Mouse (Mus musculus): ENCODE results near the gene Rpl13. TPM values are rescaled to one million over a fixed set of nuclear protein-coding genes. Genes with fewer than 3 reads are reported as not detected.
"Not testable (repeated sequence)": the region's sequence is repeated elsewhere in the genome, so short reads cannot be mapped to it uniquely, and the experiment has no call there.

The Rpl13 gene
- 100 to 1,000 TPM; 350 to 359 TPM for total RNA-seq (2021)

DNA sequence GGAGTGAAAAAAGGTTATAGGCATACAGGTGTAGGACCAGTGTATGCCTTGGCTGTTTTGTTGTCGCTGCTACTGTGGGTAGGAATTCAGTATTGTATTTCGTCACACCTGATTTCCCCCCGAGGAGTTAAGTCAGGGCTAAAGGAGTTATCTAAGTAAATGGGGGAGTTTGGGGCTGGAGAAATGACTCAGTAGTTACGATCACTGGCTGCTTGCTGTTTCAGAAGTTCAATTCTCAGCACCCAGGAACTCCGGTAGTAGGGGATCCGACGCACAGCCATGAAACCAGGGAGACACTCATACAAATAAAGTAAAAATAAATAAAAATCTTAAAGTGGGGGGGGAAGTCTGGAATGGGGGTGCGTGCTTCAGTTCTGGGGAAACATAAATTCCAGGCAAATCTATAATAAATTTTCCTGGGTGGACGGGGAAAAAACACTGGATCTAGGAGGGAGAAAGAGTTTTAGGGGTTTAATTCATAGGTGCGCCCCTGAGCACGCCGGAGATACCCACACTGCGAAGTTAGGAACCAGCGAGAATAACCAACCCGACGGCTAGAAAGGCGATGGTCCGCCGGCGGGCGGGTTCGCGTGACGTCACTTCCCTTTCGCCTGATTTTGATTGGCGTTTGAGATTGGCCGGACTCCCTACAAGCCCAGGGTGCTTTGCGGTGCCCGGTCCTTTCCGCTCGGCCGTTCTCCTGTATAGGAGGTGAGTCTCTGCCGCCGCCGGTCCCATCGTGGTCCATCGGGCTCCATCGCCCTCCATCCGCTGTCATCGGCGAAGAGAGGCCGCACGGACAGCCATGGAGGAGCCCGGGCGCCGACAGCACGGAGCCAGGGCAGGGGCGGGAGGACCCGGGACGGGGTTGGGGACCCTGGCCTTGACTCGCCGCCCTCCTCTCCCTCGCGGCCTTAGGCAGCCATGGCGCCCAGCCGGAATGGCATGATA lies at the start of gene Rpl13:
Gene Rpl13 (plus strand): TSS at position 616 of the 951 bp plus-strand sequence.
- peak; percentile 98 to 99 for DNase-seq (ENCODE audit: low spot score in 2 of 2)
- intact Hi-C loops (cut with DNase I) = loop anchor here (2.0 kb wide), 3 partner anchors 37 to 195 kb away; partner anchors contain the start of gene Ankrd11

DNA sequence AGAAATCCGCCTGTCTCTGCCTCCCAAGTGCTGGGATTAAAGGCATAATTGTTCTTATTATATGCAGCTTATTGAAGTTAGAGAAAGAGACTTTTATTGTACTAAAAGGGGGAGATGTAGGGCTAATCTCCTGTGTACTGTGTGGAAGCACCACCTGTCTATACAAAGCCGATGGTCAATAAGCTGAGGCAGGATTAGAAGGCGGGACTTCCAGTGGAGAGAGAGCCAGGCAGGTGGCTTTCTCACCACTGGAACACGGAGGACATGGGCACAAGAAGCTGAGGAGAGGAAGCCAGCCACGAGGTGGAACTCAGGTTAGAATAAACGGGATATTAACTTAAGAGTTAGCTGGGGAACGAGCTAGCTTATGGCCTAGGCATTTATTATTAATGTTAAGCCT lies 39.4 kb upstream of the Rpl13 start, which contains the start of gene Spg7:
Gene Spg7 (plus strand): TSS at position 222 of the 400 bp plus-strand sequence.
- no peak for DNase-seq (ENCODE audit: low spot score in 2 of 2)
- intact Hi-C loops (cut with DNase I) = loop anchor here (10.0 kb wide), 1 partner anchor 448 kb away; the partner anchor contains the start of genes Galns and Trappc2l

DNA sequence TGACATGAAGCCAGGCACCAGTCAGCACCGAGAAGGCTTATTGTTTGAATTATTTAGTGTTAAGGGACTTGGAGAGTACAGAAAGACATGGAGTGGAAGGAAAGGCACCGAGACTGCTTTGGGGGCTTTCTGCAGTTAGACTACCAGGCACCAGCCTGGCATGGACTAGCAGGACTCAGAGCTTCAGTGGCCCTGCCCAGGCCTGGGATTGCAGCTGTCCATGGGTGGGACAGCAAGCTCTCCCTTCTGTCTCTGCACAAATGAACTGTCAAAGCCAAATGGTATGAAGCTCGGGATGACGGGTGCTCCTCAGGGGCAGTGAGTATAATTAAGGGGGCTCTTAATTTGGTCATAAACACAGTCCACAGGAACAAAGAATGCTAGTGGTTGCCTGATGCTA lies 38.1 kb upstream of the Rpl13 start:
- intact Hi-C loops (cut with DNase I) = loop anchor here (2.0 to 10.0 kb wide), 2 partner anchors 39 to 449 kb away; partner anchors contain the start of genes Galns, Rpl13 and Trappc2l
- no peak for DNase-seq (ENCODE audit: low spot score in 2 of 2)

DNA sequence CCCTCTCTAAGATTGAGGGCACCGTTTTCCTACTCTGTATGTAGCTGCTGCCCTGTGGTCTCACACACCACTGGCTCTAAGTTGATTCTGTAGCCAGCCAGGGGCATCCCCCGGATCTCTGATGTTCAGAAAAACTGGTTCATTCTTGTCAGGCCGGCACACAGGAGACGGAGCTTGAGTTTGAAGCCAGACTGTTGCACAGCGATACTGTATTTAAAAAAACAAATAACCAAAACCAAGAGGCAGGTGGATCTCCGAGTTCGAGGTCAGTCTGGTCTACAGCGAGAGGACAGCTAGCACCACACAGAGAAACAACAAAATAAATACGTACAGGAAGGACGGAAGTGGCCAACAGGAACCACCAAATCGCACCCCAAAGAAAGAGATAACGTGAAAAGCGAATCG lies 37.3 kb upstream of the Rpl13 start:
- DNase-seq (ENCODE audit: low spot score in 2 of 2) = no peak

DNA sequence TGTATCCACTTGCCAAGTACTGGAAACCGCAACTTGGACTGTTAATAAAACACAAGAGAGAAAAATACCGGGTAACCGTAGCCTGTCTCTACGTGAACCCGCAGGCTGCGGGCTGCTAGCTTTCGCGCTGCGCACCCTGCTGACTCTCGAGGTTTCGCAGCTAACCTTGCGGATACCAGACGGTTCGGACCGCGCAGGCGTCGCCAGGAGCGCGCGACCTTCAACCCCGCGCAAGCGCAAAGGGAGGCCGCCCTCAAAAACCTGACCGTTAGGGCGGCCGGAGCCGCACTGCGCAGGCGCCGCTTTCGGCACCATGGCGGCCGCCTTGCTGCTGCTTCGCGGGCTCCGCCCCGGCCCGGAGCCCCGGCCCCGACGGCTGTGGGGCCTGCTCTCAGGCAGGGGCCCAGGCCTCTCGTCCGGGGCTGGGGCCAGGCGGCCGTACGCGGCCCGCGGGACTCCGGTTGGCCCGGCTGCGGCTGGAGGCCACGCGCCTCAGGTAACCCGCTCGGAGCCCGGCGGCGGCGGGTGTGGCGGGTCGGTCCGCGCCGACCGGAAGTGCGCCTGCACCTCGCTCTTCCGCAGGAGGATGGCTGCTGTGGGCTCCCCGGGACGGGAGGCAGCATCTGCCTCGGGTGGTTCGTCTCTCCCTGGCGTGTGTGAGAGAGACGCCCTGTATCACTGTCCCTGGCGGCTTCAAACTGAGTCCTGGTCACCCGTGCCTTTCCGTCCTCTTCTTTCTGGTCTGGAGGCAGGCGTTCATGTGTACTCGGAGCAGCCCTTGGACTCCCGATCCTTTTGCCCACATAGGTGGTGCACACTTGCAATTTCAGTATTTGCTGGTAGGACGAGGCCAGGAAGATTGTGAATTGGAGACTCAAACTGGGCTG lies 36.7 kb upstream of the Rpl13 start:
- peak; percentile 97 for DNase-seq (ENCODE audit: low spot score in 2 of 2)
- intact Hi-C loops (cut with DNase I) = loop anchor here (1.0 to 10.0 kb wide), 4 partner anchors 23 to 451 kb away; partner anchors contain the start of genes Ankrd11, Galns, Rpl13 and Trappc2l

More for the DNA sequence above, 37.3 kb upstream of the Rpl13 start:
- intact Hi-C loops (cut with DNase I) = loop anchor here (1.0 to 10.0 kb wide), 4 partner anchors 23 to 450 kb away; partner anchors contain the start of genes Ankrd11, Galns, Rpl13 and Trappc2l

DNA sequence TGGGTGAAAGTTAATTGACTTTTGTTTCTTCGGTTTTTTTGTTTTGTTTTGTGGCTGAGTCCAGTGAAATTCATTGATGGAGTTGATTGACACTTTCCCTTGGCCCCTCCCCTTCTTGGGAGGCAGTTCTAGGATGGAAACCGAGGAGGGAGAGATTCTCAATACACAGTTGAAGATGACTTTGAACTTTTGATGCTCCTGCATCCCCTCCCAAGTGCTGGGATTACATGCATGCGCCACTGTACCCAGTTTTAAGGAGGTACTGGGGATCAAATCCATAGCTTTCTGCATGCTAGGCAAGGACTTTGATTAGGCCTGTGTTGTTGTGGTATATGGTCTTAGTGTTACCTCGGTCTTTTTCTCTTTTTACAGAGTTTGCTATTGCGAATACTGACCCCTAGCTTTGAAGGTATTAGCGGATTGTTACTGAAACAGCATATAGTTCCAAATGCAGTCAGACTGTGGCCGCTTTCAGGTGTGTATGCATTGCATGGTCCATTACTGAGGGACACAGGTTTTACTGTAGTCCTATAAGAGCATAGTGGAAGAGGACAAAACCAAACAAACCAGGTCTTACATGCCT lies 36.0 kb upstream of the Rpl13 start:
- intact Hi-C loops (cut with DNase I) = loop anchor here (10.0 kb wide), 1 partner anchor 451 kb away; the partner anchor contains the start of genes Galns and Trappc2l

DNA sequence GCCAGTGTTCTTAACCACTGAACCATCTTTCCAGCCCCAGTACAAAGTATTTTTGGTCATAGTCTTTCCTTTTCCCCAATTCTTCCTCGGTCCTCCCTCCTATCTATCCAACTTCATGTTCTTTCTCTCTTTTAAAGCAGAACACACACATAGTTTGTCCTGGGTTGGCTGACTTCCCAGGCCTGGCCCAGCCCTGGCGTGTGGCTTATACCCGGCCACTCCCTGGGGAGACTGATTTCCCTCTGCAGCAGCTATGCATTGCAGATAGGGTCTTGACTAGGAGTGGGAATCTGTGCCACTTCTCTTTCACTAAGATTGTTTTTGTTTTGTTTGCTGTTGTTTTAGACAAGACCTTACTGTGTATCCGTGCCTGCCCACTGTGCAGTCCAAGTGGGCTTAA lies 31.0 kb upstream of the Rpl13 start:
- no peak for DNase-seq (ENCODE audit: low spot score in 2 of 2)
- intact Hi-C loops (cut with DNase I) = no loop called here

More for the DNA sequence above, 36.0 kb upstream of the Rpl13 start:
- DNase-seq (ENCODE audit: low spot score in 2 of 2) = no peak

DNA sequence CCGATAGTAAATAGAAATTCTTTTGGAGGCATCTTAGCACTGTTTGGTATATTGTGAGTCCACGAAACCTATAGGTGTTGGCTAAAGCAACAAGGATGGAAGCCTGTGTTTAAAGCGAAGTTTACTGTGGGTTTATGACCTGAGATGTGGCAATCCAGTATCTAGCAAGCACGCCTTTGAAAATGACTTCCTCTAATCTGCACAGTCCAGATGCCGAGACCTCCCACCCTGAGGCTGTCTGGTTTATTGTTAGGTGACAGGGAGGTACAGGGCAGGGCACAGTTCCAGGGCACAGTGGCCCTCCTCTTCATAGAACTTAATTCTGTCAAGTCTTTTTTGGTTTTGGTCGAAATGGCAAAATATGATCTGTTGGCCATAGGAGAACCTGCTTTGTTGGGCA lies 24.9 kb upstream of the Rpl13 start:
- intact Hi-C loops (cut with DNase I) = no loop called here
- DNase-seq (ENCODE audit: low spot score in 2 of 2) = no peak

DNA sequence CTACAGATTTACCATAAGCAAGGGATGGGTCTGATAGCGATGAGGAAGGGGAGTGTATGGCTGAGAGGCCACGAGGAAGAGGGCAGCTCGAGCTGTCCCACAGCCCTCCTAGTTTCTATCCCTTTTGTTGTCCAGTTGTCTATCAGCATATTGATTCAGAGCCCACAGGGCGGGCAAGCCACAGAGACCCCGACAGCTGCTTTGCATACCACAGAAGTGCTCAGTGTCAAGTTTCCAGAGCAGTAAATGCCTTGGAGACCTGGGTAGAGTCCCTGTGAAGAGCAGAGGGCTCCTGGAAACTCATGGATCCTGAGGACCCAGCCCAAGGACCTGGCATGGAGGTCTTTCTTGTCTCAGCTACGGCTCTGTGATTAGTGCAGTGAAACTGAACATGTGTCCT lies 19.2 kb upstream of the Rpl13 start:
- intact Hi-C loops (cut with DNase I) = no loop called here
- no peak for DNase-seq (ENCODE audit: low spot score in 2 of 2)

DNA sequence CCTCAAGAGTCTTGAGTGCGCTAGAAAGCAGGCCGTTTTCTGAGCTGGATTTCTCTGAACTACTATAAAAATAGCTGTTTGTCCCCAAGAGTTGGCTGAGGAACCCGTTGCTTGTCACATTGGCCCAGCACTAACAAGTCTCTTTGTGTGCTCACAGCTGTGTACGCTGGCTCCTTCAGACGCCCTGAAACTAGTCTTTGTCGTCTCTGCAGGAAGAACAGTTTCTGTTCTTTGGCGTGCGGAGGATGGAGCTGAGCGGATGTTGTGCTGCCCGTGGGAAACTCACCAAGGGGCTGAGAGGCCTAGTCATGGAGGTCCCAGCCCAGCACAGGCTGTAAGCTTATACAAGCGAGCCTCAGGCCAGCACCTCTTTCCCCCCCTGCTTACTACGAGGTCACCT lies 18.5 kb upstream of the Rpl13 start:
- peak; percentile 39 to 69 for DNase-seq (ENCODE audit: low spot score in 2 of 2)
- intact Hi-C loops (cut with DNase I) = no loop called here

DNA sequence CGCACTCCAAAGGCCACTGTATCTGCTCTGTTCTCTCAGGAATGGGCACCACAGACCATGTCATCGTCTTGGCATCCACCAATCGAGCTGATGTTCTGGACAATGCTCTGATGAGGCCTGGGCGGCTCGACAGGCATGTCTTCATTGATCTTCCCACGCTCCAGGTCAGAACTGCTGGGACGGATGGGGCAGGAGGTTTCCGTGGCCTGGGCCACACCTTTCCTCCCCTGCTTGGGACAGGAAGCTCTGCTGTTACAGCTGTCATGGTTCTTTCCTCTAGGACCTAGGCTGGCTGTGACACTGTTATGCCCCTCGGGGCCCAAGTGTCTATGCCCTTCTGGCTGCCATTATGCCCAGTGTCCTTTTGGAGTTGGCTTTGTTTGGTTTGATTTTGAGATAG lies 14.9 kb upstream of the Rpl13 start:
- DNase-seq (ENCODE audit: low spot score in 2 of 2) = no peak
- intact Hi-C loops (cut with DNase I) = no loop called here

DNA sequence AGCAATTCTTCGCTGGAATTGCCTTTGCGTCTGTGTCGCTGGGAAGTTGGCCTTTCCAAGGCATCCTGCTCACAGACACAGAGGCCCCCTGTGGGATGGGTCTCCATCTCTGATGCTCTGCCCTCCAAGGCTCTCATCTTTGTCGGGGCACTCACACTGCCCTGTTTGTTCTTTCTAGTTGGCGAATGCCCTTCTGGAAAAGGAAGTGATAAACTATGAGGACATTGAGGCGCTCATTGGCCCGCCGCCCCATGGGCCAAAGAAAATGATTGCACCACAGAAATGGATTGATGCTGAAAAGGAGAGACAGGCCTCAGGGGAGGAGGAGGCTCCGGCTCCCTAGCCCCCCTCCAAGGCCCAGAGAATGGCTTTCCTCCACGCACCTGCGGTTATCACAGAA lies 4.9 kb upstream of the Rpl13 start:
- intact Hi-C loops (cut with DNase I) = no loop called here
- peak in 1 of 2 experiments; percentile 43 for DNase-seq (ENCODE audit: low spot score in 2 of 2)

DNA sequence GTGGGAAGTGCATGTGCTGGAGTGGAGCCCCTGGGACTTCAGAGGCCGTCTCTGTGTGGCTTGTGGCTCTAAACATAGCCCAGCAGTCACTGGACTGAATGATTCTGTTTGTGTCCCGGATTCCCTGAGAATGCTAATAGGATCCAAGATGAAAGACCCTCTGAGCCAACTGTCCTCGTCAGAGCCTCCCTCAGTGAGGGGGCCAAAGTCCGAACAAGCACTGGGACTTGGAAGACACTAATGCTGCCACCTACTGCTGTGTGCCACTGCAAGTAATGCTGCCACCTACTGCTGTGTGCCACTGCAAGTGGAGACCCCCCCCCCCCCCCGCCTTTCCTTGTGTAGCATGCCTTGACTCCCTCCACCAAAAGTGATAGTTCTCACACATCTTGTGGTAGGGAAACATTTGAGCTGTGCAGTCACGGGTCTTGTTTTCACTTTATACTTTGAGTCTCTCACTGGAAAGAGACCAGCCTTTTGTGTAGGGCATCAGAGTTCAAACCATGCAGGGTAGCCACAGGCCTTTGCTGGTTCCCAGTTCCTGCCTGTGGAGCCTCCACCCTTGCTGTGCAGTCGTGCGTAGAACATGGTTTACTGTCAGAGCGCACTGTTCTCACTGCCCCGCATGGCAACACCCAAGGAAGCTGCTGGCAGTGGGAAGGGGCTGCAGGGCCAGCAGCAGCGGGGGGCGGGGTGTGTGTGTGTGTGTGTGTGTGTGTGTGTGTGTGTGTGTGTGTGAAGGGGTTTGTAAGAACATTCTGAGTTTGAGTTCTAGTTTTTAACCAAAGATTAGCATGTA lies 4.2 kb upstream of the Rpl13 start:
- DNase-seq (ENCODE audit: low spot score in 2 of 2) = peak in 1 of 2 experiments; percentile 57
- intact Hi-C loops (cut with DNase I) = no loop called here

DNA sequence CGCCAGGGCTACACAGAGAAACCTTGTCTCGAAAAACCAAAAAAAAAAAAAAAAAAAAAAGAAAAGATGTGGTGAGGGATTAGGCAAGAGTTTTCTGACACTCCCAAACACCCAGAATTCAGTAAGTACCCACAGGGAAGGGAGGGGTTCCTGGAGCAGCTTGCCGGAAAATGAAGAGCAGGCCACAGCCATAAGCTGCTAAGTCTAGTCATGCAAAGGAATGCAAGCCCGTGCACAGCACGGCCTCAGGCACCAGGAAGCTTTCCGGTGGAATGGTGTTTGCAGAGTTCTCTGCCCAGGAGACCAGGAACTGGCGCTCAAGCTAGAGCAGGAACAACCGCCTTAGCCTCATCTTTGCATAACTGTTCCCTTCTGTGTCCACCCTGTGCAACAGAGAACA lies 1.9 kb upstream of the Rpl13 start:
- DNase-seq (ENCODE audit: low spot score in 2 of 2) = no peak
- intact Hi-C loops (cut with DNase I) = no loop called here

DNA sequence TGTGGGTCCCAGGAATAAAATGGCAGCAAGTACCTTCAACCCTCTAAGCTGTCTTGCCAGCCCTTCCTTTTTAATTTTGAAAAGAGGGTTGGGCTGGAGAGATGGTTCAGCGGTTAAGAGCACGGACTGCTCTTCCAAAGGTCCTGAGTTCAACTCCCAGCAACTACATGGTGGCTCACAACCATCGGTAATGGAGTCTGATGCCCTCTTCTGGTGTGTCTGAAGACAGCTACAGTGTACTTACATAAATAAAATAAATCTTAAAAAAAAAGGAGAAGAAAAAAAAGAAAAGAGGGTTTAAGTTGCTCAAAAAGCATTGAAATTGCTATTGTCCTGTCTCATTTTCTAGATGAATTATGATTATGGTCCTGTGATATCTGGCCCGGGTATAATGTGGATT lies 906 bp upstream of the Rpl13 start:
- no peak for DNase-seq (ENCODE audit: low spot score in 2 of 2)
- intact Hi-C loops (cut with DNase I) = no loop called here

DNA sequence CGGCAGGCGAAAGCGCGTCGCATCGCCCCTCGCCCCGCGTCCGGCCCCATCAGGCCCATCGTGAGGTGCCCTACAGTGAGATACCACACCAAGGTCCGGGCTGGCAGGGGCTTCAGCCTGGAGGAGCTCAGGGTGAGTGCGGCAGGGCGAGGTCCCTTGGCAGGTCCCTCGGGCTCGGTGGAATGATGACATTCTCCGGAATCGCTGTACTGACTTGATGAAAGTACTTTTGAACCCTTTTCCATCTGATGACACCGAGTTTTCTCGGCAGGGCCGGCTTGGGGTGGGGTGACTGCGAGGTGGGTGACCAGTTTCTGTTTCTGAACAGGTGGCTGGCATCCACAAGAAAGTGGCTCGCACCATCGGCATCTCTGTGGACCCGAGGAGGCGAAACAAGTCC lies 705 bp downstream of the Rpl13 start:
- DNase-seq (ENCODE audit: low spot score in 2 of 2) = not testable (repeated sequence)
- intact Hi-C loops (cut with DNase I) = loop anchor here (2.0 kb wide), 3 partner anchors 38 to 196 kb away; partner anchors contain the start of gene Ankrd11

DNA sequence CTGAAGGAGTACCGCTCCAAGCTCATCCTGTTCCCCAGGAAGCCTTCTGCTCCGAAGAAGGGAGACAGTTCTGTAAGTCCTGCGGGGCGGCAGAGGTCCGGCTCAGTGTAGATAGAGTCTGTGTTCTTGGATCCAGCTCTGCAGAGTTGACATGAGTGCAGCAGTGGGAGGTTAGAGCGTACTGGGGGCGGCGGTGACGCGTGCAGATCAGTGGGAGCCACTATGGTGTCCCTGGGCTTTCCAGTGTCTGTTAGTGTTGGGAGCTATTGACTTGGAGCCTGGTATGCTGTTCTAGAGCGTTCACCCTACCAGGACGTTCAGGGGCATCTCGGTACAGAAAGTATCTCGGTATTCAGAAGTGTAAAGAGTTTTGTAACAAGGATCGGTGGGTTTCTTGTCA lies 1.1 kb downstream of the Rpl13 start:
- DNase-seq (ENCODE audit: low spot score in 2 of 2) = no peak
- intact Hi-C loops (cut with DNase I) = loop anchor here (2.0 kb wide), 3 partner anchors 38 to 196 kb away; partner anchors contain the start of gene Ankrd11

DNA sequence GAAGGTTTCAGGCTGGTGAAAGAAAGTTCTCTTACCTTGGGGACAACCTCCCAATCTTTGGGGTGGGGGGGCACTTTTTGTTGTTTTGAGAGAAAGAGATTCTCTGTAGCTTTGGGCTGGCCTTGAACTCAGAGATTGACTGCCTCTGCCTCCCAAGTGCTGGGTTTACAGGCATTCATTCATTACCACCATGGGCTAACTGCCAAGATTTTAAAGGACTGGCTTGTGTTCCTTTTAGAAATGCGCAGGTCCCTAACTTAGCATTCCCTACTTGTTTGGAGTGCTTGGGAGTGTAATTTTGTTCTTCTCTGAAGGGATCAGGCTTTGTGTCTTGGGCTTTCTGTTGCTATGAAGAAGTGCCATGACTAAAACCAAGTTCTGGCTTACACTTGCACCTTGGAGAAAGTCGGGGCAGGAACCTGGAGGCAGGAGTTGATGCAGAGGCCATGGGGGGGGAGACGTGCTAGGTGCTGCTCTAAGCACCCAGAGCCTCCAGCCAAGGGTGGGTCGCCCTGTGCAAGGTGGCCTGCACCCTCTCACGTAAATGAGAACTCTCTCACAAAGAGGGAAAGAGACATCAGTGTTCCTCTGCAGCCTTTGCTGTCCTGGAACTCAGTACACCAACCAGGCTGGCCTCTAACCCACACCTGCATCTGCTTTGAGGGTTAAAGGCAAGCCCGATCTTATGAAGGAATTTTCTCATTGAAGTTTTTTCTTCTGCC lies 2.1 kb downstream of the Rpl13 start:
- no peak for DNase-seq (ENCODE audit: low spot score in 2 of 2)
- intact Hi-C loops (cut with DNase I) = loop anchor here (2.0 kb wide), 1 partner anchor 99 kb away; no protein-coding TSS in a partner anchor
